Mouse (Mus musculus) CH12.LX (cell line): ENCODE data around the gene Syndig1l.

ENCODE experiments used
- CTCF ChIP-seq, 2 experiments: IDR thresholded peaks in 1 of 2; conservative IDR thresholded peaks in 1 of 2; 2 replicates each; pipeline ENCODE4 v1.5.1; 2011 to 2012; ENCODE audit warnings: low read depth in 2 of 2, low read length in 2 of 2, improper control_type of control experiment in 1 of 2, inconsistent platforms in 1 of 2, mild to moderate bottlenecking in 1 of 2, moderate library complexity in 1 of 2
- ELF1 ChIP-seq: IDR thresholded peaks from 2 replicates; pipeline ENCODE4 v1.6.1; 2014; ENCODE audit warnings: low read depth, mild to moderate bottlenecking, inconsistent platforms, low read length, improper control_type of control experiment
- EP300 ChIP-seq: IDR thresholded peaks from 2 replicates; pipeline ENCODE4 v1.6.1; 2011; ENCODE audit warnings: low read length, improper control_type of control experiment
- GABPA ChIP-seq: IDR thresholded peaks from 2 replicates; pipeline ENCODE4 v1.6.1; 2012; ENCODE audit warnings: low read depth, low read length, improper control_type of control experiment, inconsistent platforms; ENCODE audit not compliant: insufficient replicate concordance
- KAT2A ChIP-seq: IDR thresholded peaks from 2 replicates; pipeline ENCODE4 v1.6.1; 2012; ENCODE audit warnings: low read length, improper control_type of control experiment, inconsistent platforms; ENCODE audit not compliant: insufficient replicate concordance
- POLR2A ChIP-seq: IDR thresholded peaks from 2 replicates; pipeline ENCODE4 v1.6.1; 2011; ENCODE audit warnings: low read depth, mild to moderate bottlenecking, improper control_type of control experiment, low read length
- POLR2AphosphoS2 ChIP-seq: IDR thresholded peaks from 2 replicates; pipeline ENCODE4 v1.6.1; 2011; ENCODE audit warnings: low read depth, low read length, improper control_type of control experiment
- SIN3A ChIP-seq: IDR thresholded peaks from 2 replicates; pipeline ENCODE4 v1.6.1; 2012; ENCODE audit warnings: low read length, improper control_type of control experiment, inconsistent platforms
- ZKSCAN1 ChIP-seq: IDR thresholded peaks from 2 replicates; pipeline ENCODE4 v1.6.1; 2012; ENCODE audit warnings: low read depth, inconsistent platforms, low read length, improper control_type of control experiment, borderline replicate concordance

- no peak for TF ChIP-seq ELF1
- TF ChIP-seq POLR2A: no peak
- no peak for TF ChIP-seq SIN3A
- TF ChIP-seq EP300: no peak
- TF ChIP-seq CTCF (conservative IDR thresholded peaks at IDR 0.05 in 1 of 2, IDR thresholded peaks at IDR 0.05 in 1 of 2; ENCODE audit: low read depth in 2 of 2, low read length in 2 of 2): no peak
- no peak for TF ChIP-seq KAT2A
- no peak for TF ChIP-seq GABPA
- TF ChIP-seq ZKSCAN1: no peak
- no peak for TF ChIP-seq POLR2AphosphoS2
Observed at GRCm38 (mm10) chr12:84684569-84684968, 14.1 kb downstream of the Syndig1l start.
